Mouse (Mus musculus): ENCODE results near the gene Chst14.
A peak's percentile ranks its signal among the peaks of the same experiment; 100 is the strongest.

Chst14 gene

GRCm38 (mm10) chr2:118963676-118964012 lies 37.3 kb downstream of the Chst14 start:
- DNase-seq (ENCODE audit: low read depth, low spot score) = no peak

GRCm38 (mm10) chr2:118969585-118970147 lies 43.4 kb downstream of the Chst14 start:
- DNase-seq (ENCODE audit: low read depth, low spot score) = no peak

GRCm38 (mm10) chr2:118972048-118972447 lies 45.8 kb downstream of the Chst14 start:
- DNase-seq (ENCODE audit: low read depth, low spot score) = no peak

GRCm38 (mm10) chr2:118972687-118973376 lies 46.5 kb downstream of the Chst14 start:
- peak; percentile 84 for DNase-seq (ENCODE audit: low read depth, low spot score)

GRCm38 (mm10) chr2:118975855-118976254 lies 49.6 kb downstream of the Chst14 start:
- peak; percentile 46 for DNase-seq (ENCODE audit: low read depth, low spot score)

- peak; percentile 93 for DNase-seq (ENCODE audit: low read depth, low spot score)
Measured at GRCm38 (mm10) chr2:118976282-118976929, 50.1 kb downstream of the Chst14 start.

GRCm38 (mm10) chr2:118976941-118977340 lies 50.6 kb downstream of the Chst14 start:
- no peak for DNase-seq (ENCODE audit: low read depth, low spot score)

- DNase-seq (ENCODE audit: low read depth, low spot score) = no peak
Measured at GRCm38 (mm10) chr2:118978064-118978463, 51.8 kb downstream of the Chst14 start.
